Mouse (Mus musculus) kidney, postnatal 0 days (tissue): ENCODE measurements around the gene Tmem163. TPM values are rescaled to one million over a fixed set of nuclear protein-coding genes. Genes with fewer than 3 reads are reported as not detected.

ENCODE experiments used
- ATAC-seq: fragments of 200-750 bp; cut with Nextera tagmentation; replicated peaks from 2 replicates; pipeline ENCODE4 v1.8.0; 2017; ENCODE audit warnings: low read depth, moderate number of reproducible peaks, moderate TSS enrichment, moderate library complexity; ENCODE audit not compliant: low FRiP score
- DNase-seq: peaks from one replicate; pipeline ENCODE4 v3.0.0-alpha.2; 2016; ENCODE audit warnings: low spot score
- H3K27ac ChIP-seq: fragments of 300-500 bp; sonication (generic); 2 replicates; pipeline ENCODE4 v1.5.1; 2014; ENCODE audit warnings: mild to moderate bottlenecking
- H3K27me3 ChIP-seq: fragments of 300-500 bp; sonication (generic); 2 replicates; pipeline ENCODE4 v1.6.1; 2014; ENCODE audit warnings: low read length, mixed read lengths; ENCODE audit not compliant: insufficient read depth
- H3K36me3 ChIP-seq: fragments of 300-500 bp; sonication (generic); 2 replicates; pipeline ENCODE4 v1.6.1; 2014; ENCODE audit warnings: low read length, mixed read lengths; ENCODE audit not compliant: insufficient read depth
- H3K4me1 ChIP-seq: fragments of 300-500 bp; sonication (generic); replicated peaks from 2 replicates; pipeline ENCODE4 v1.6.1; 2014; ENCODE audit warnings: antibody characterized with exemption, low read length, mixed read lengths; ENCODE audit not compliant: insufficient read depth
- H3K4me2 ChIP-seq: fragments of 300-500 bp; sonication (generic); 2 replicates; pipeline ENCODE4 v1.6.1; 2014; ENCODE audit warnings: mild to moderate bottlenecking, low read length, moderate library complexity, mixed read lengths
- H3K4me3 ChIP-seq: fragments of 300-500 bp; sonication (generic); replicated peaks from 2 replicates; pipeline ENCODE4 v1.5.1; 2014; ENCODE audit warnings: low read depth, low read length
- H3K9ac ChIP-seq: fragments of 300-500 bp; sonication (generic); 2 replicates; pipeline ENCODE4 v1.6.1; 2014; ENCODE audit warnings: low read depth, low read length
- H3K9me3 ChIP-seq: fragments of 300-500 bp; sonication (generic); replicated peaks from 2 replicates; pipeline ENCODE4 v1.6.1; 2016; ENCODE audit warnings: low read length, inconsistent platforms, mixed read lengths
- CTCF ChIP-seq: IDR thresholded peaks from 2 replicates; pipeline ENCODE4 v1.5.1; 2016; ENCODE audit warnings: antibody characterized with exemption, low read depth, mild to moderate bottlenecking, moderate library complexity
- WGBS: fragments of 180-500 bp; shearing (Covaris S2); extraction: QIAGEN DNeasy Blood & Tissue Kit; methylation state at CpG from one replicate; pipeline ENCODE4 v1.1.7; 2014; 5-methylcytosine and 5-hydroxymethylcytosine counted together
- polyA plus RNA-seq: library from polyadenylated mRNA; unstranded; fragments of >200 nt; fragmentation: Nextera tagmentation; extraction: Ambion mirVana; gene quantifications from 2 replicates; pipeline ENCODE4 v1.2.1, GENCODE M21; 2015

The Tmem163 gene
- polyA plus RNA-seq, 1 experiment from 2014 or later = 2.1 TPM

DNA sequence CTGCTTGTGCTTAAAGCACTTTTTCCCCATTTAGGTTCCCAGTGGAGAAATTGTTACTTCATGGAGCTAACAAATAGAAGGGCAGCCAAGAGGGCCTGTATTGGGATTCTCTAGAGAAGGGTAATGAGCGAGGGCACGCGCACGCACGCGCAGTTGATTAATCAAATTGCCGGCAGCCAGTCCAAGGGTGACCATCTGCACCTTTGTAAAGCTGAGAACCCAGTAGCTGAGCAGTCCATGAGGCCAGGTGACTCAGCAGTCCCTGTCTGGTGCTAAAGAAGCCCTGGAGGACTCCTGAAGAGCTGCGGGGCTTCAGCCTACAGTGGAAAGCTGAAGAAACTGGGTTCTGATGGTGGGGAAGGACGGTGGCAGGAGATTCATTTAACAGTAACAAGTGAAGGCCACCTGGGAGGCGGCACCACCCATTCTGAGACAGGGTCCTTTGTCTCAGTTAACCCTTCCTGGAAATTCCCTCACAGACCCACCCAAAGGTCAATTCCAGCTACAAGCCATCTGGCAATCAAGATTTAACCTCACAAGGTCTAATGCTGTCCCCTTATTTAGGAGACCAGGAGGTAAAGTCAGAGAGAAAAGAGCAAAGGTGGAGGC, 172.2 kb downstream of the Tmem163 start:
- Histone ChIP-seq H3K27ac (no peak overlapping the region), H3K27me3 (no peaks in the 10 kb centered on the region), H3K9me3 (no peaks in the 10 kb centered on the region), H3K4me1 (no peaks in the 10 kb centered on the region), H3K4me2 (no peak overlapping the region), H3K36me3 (no peaks in the 10 kb centered on the region), H3K4me3 (no peak overlapping the region), H3K9ac (no peak overlapping the region)
- ATAC-seq (no peak), DNase-seq (no peak)
- WGBS = 75% methylated on average over 10 of the region's 10 CpGs
- TF ChIP-seq CTCF = no peak

- Histone ChIP-seq H3K4me2 (no peak overlapping the region), H3K36me3 (no peaks in the 10 kb centered on the region), H3K4me1 (no peaks in the 10 kb centered on the region), H3K27ac (no peak overlapping the region), H3K9ac (no peak overlapping the region), H3K4me3 (no peak overlapping the region), H3K27me3 (no peaks in the 10 kb centered on the region; the same call in 1 of the 2 replicates), H3K9me3 (no peaks in the 10 kb centered on the region)
- 84% methylated on average over 17 of the region's 17 CpGs for WGBS
- no peak for TF ChIP-seq CTCF
- DNase-seq (no peak), ATAC-seq (no peak)
Observed at GRCm38 (mm10) chr1:127500701-127501100, 178.6 kb downstream of the Tmem163 start.

GRCm38 (mm10) chr1:127500219-127500618, 179.1 kb downstream of the Tmem163 start:
- Histone ChIP-seq H3K4me3 (no peak overlapping the region), H3K4me2 (no peak overlapping the region), H3K27me3 (no peaks in the 10 kb centered on the region; the same call in 1 of the 2 replicates), H3K36me3 (no peaks in the 10 kb centered on the region), H3K9ac (no peak overlapping the region), H3K4me1 (no peaks in the 10 kb centered on the region), H3K9me3 (no peaks in the 10 kb centered on the region), H3K27ac (no peak overlapping the region)
- TF ChIP-seq CTCF = peak; percentile 94
- 11% methylated on average over 8 of the region's 8 CpGs for WGBS
- DNase-seq = peak; percentile 79
- ATAC-seq = no peak

GRCm38 (mm10) chr1:127498746-127499145, 180.6 kb downstream of the Tmem163 start:
- Histone ChIP-seq H3K4me2 (no peak overlapping the region), H3K36me3 (no peaks in the 10 kb centered on the region), H3K4me3 (no peak overlapping the region), H3K27ac (no peak overlapping the region), H3K9ac (no peak overlapping the region), H3K27me3 (no peaks in the 10 kb centered on the region; the same call in 1 of the 2 replicates), H3K9me3 (no peaks in the 10 kb centered on the region), H3K4me1 (no peaks in the 10 kb centered on the region)
- DNase-seq = no peak
- 30% methylated on average over 9 of the region's 9 CpGs for WGBS
- peak; percentile 60; the same call in 1 of the 2 replicates for ATAC-seq
- no peak for TF ChIP-seq CTCF

DNA sequence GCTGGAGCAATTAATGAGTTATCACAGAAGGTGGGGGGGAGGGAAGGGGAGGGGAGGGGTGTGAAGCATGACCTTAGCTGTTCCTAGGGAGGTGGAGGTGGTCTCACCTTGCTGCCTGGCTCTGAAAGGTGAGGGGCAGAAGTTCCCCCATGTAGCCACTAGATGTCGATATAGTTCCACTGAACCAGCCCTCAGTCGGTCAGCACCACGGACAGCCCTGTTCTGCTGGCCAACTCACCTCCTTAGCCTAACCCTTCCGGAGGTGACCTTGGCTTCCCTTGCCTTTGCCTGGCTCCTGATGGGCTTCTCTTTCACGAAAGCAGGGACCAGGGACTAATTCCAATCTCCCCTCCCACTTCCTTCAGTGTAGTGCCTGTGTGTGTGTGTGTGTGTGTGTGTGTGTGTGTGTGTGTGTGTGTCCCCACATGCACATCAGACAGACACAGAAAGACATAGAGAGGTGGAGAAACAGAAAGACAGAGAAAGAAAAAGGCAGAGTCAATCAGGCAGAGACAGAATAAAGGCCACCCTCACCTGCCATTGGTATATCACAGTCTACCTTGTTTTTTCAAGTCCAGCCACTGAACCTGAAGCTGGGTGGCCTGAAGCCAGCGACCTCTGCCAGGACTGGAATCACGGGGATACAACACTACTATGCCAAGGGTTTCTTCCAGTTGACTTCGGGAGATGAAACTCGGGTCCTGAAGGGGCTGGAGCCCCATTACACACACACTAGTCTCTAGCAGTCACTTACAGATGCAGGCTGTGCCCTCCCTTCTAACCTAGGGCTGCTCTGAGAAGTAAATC, 182.4 kb downstream of the Tmem163 start:
- Histone ChIP-seq H3K27ac (no peak overlapping the region), H3K9me3 (no peaks in the 10 kb centered on the region), H3K36me3 (no peaks in the 10 kb centered on the region), H3K4me3 (no peak overlapping the region), H3K27me3 (no peaks in the 10 kb centered on the region; the same call in 1 of the 2 replicates), H3K9ac (no peak overlapping the region), H3K4me2 (no peak overlapping the region), H3K4me1 (no peaks in the 10 kb centered on the region)
- peak; percentile 78 for DNase-seq
- TF ChIP-seq CTCF = peak; percentile 97
- peak; percentile 59; the same call in 1 of the 2 replicates for ATAC-seq
- 31% methylated on average over 9 of the region's 9 CpGs for WGBS

GRCm38 (mm10) chr1:127487161-127487560, 192.2 kb downstream of the Tmem163 start:
- peak; percentile 60 for TF ChIP-seq CTCF
- H3K36me3 ChIP-seq = peaks cover 7% of the 10 kb centered on the region; the same call in 1 of the 2 replicates
- no peak overlapping the region for H3K4me3 ChIP-seq
- no peak overlapping the region for H3K4me2 ChIP-seq
- H3K4me1 ChIP-seq = no peaks in the 10 kb centered on the region
- no peak for DNase-seq
- H3K27ac ChIP-seq = no peak overlapping the region
- no peak overlapping the region for H3K9ac ChIP-seq
- no peaks in the 10 kb centered on the region for H3K9me3 ChIP-seq
- 79% methylated on average over 4 of the region's 4 CpGs for WGBS
- no peak for ATAC-seq
- H3K27me3 ChIP-seq = no peaks in the 10 kb centered on the region
